Mouse (Mus musculus) layer of hippocampus, adult 2 months (tissue): ENCODE results near the gene Map3k5. TPM values are rescaled to one million over a fixed set of nuclear protein-coding genes. Genes with fewer than 3 reads are reported as not detected.

ENCODE experiments used
- DNase-seq, 2 experiments: peaks; one replicate each; pipeline ENCODE4 v3.0.0; 2022; ENCODE audit warnings: low spot score in 2 of 2
- H3K27ac ChIP-seq: fragments of 200-600 bp; 2 replicates; pipeline ENCODE4 v1.8.1; 2022
- H3K4me3 ChIP-seq: fragments of 200-600 bp; 2 replicates; pipeline ENCODE4 v1.8.1; 2022; ENCODE audit warnings: mild to moderate bottlenecking
- CTCF ChIP-seq: fragments of 200-600 bp; conservative IDR thresholded peaks from 2 replicates; pipeline ENCODE4 v1.8.1; 2022; ENCODE audit warnings: antibody characterized with exemption, mild to moderate bottlenecking, moderate library complexity
- total RNA-seq, 2 experiments: library from RNA; stranded (reverse); gene quantifications; 2 replicates each; pipeline ENCODE4 v1.2.3; 2021

The Map3k5 gene
- total RNA-seq, 2 experiments from 2014 or later: 30.6 to 33.1 TPM

DNA sequence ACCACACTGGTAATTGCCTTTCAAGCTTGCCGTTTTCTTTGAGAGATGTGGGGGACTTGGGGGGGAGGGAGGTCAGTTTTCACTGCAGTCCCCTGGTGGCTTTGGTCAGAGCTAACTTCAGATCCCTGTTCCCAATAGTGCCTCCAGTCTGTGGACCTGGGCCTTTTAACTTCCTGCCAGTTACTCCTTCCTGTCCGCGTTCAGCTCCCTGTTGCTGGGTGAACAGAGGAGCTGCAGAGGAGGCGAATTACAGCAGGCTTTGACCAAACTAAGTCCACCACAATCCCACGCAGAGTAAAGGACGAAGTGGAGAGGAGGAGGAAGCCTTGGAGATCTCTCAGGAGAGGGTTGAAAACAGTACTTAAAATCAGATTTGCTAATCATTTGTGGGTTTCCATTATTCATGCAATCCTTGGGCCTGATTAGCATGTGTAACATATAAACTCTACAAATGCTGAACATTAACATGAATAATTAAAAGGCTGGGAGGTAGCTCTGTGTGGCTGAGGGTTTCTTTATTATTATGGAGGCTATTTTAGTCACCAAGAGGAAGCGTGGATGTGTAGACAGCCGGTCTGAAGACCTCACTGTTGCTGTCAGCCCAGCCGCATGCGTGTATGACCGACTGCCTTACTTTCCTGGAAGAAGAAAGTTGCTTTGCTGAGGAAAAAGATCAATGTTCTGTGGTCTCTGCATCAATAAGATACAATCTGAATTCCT lies 247.6 kb downstream of the Map3k5 start:
- Histone ChIP-seq H3K4me3 (no peak overlapping the region), H3K27ac (peak overlapping the region; percentile 32; the same call in 1 of the 2 replicates)
- no peak for DNase-seq
- TF ChIP-seq CTCF: no peak

DNA sequence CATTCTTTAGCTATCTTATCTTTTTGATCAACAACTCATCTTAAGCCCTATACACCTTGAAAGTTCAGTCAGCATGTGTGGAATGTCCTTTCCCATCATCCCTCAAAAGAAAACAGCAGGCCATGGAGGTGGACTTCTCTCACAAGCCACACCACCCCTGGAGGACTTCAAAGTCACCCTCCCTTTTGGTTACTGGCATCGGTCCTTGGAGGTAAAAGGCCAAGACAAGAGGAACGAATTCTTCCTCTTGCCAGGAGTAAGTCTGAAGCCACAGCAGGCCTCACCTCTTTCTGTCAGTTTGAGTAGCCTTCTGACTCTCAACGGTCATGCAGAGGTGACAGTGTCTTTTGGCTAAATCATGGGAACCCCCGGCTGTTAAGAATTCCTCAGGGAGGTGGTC lies 250.1 kb downstream of the Map3k5 start:
- DNase-seq: no peak
- no peak overlapping the region for H3K27ac ChIP-seq
- no peak overlapping the region for H3K4me3 ChIP-seq
- TF ChIP-seq CTCF: no peak

DNA sequence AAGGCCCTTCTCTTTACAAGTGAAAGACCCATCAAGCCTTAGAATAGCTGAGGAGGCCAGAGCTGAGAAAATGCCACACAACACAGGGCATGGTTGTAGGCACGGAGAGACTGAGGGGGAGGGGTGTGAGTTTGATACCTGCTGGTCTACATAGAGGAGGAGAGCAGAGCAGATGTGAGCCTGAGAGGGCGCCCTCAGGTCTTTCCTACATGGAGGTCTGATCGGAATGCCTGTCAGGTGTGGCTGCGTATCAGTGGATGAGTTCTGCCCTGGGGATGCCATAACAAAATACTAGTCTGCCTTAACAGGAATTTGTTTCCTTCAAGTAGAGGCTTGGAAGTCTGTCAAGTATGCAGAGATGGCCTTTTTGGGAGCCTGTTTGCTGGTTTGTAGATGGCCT lies 251.0 kb downstream of the Map3k5 start:
- no peak for TF ChIP-seq CTCF
- DNase-seq: no peak
- H3K27ac ChIP-seq: no peak overlapping the region
- no peak overlapping the region for H3K4me3 ChIP-seq

DNA sequence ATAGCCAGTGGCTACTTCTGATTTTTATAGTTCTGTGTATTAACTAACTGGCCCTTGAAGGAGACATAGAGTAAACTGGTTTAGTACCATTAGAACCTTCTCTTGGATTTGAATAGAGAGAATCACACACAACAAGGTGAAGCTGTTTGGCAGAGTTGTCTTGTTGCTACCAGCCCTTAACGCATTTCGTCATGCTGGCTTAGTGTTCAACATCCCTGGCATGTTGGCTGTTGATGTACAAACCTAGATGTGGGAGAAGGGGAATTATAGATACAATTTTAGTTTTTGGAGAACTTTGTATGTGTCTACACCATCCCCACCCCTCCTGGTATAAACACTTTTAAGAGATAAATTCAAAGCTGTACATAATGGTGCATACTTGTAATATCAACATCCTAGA lies 251.5 kb downstream of the Map3k5 start:
- DNase-seq: no peak
- H3K27ac ChIP-seq: no peak overlapping the region
- no peak overlapping the region for H3K4me3 ChIP-seq
- TF ChIP-seq CTCF: no peak

DNA sequence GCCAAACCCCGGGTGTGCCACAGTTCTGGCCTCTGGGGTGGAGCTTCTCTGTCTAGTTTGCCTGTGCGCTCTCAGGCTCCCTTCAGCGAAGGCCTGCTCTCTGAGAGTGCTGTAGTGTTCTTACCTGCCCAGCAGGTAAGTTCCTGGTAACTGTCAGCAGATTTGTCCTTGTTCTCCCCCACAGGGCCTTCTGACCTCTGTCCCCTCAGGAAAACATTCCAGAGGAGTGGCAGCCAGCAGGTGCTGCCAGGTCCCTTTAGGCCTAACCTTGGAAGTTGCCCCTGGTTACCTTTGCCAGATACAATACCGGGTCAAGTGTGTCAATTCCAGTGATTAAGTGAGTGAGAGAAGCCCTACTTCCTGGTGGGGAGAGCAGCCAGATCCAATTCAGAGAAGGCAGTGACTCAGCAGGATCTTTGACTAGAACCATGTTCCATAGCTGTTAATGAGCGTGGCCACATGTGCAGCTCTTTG lies 252.6 kb downstream of the Map3k5 start:
- Histone ChIP-seq H3K4me3 (no peak overlapping the region), H3K27ac (no peak overlapping the region; the same call in 1 of the 2 replicates)
- no peak for TF ChIP-seq CTCF

DNA sequence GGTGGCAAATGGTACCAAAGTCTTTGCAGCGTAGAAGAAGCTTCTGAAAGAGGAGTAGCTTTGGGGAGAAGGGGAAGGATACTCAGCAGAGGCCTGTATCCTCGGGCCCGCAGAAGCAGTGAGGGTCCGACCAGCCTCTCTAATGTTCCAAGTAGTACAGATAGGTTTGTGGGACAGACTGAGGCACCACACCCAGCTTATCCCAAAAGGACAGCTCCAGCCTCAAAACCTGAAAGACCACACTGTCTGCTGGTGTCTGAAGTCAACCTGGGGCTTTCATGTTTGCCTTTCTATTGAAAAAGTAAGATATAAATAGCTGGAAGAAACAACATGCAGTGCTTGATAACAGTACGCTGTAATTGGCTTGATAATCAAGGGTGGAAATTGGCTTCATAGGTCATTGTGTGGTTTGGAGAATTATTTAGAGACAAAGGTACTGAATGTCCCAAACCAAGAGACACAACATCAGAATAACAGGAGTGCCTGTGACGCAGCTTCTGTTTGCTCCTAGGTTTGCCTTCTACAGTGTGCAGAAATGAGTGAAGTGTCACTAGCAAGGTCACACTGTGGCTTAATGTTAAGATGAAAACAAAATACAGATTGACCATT lies 256.0 kb downstream of the Map3k5 start:
- DNase-seq: no peak

More for the DNA sequence above, 252.6 kb downstream of the Map3k5 start:
- no peak for DNase-seq

More for the DNA sequence above, 256.0 kb downstream of the Map3k5 start:
- Histone ChIP-seq H3K27ac (no peak overlapping the region), H3K4me3 (no peak overlapping the region)
- no peak for TF ChIP-seq CTCF

Other genes with a start within 250 kb of the Map3k5 start
- not detected for gene Il20ra, start 221.9 kb upstream of the Map3k5 start, total RNA-seq
- gene Slc35d3, start 83.0 kb upstream of the Map3k5 start, total RNA-seq: under 1 TPM; 0.31 to 0.52 TPM
- gene Pex7, start 26.8 kb upstream of the Map3k5 start, total RNA-seq: 10 to 100 TPM; 19.3 to 22.0 TPM
- 100 to 1,000 TPM; 109 to 127 TPM for gene Map7, start 214.0 kb downstream of the Map3k5 start, total RNA-seq